Mouse (Mus musculus) lung, adult 18-20 months (tissue): ENCODE measurements around the gene Zfand3.

Experiments
- DNase-seq, 2 experiments: peaks; one replicate each; pipeline ENCODE4 v3.0.0; 2022; ENCODE audit warnings: mixed read lengths in 2 of 2

Zfand3 gene

GRCm38 (mm10) chr17:30195591-30196183, 191.2 kb downstream of the Zfand3 start:
- DNase-seq = peak in 1 of 2 experiments; percentile 2

GRCm38 (mm10) chr17:30196401-30197279, 192.1 kb downstream of the Zfand3 start:
- peak in 1 of 2 experiments; percentile 5 for DNase-seq

- DNase-seq = peak in 1 of 2 experiments; percentile 9
These were observed 192.9 kb downstream of the Zfand3 start for GRCm38 (mm10) chr17:30197280-30198030.

DNA sequence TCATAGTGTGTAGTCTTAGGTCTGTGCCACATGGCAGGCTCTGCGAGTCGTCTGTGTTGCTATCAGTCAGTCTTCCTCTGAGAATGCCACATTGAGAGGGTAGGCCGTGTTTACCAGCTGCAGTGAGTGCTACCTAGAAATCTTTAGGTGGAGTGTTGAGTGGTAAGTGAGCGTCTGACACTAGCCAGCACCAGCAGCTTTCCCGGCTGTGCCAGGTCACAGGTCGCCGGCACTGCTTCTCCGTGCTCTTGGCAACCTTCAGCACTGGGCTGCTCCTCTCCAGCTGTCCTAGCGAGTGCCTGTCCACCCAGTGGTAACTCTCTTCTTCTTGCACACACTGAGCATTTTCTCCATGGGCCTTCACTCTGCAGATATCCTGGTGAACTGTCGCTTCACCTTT, 193.9 kb downstream of the Zfand3 start:
- DNase-seq = no peak

DNA sequence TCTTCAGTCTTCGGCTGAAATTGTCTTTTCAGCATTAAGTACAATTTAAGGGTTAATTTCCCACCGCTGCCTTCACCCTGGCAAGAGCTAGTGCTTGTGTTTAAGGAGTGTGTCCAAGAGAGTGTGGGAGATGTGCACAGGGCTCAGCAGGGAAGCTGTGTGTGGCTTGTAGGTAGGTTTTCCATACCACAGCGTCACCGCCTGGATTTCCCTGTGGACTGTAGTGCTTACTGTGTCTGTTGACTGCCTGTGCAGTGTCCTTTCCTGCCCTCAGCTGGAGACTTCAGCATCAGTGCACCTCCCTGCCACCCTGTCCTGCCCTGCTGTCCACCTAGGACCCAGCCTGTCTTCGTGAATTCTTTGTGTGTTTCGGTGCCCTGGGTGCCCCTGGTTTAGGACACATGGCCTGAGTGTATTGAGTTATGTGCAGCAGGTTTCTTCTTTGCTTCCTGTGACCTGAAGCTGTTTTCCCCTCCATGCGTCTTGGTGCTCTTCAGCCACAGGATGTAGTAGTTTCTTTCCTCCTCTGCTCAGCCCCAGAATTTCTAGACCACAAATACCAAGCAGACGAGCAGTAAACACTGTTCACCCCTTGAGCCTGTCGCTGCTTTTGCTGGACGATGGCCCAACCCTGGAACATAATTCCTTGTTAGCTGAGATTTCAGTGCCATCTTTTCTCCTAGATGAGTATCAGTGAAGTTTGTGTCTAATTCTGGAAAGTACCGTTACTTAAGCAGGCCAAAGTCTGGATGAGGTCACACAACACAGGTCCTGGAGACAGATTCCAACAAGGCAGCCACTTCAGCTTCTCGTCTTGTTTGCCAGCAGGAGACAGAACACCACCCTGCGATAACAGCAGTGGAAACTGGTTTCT, 195.1 kb downstream of the Zfand3 start:
- DNase-seq = no peak

DNA sequence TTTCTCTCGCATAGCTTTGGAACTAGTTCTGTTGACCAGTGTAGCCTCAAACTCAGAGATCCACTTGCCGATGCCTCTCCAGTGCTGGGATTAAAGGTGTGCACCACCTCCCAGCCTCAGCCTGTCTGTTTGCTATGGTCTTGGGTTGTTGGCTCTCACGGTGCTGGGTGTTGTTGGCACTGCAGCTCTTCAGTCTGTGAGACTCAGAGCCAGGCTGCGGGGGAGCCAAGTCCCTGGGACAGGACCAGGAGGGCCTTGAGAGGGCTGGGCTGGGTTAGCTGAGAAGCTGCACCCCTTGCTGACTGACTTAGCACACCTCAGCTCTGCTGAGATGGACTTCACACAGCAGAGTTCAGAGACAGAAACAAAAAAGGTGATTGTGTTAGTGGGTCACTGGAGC, 195.8 kb downstream of the Zfand3 start:
- no peak for DNase-seq

DNA sequence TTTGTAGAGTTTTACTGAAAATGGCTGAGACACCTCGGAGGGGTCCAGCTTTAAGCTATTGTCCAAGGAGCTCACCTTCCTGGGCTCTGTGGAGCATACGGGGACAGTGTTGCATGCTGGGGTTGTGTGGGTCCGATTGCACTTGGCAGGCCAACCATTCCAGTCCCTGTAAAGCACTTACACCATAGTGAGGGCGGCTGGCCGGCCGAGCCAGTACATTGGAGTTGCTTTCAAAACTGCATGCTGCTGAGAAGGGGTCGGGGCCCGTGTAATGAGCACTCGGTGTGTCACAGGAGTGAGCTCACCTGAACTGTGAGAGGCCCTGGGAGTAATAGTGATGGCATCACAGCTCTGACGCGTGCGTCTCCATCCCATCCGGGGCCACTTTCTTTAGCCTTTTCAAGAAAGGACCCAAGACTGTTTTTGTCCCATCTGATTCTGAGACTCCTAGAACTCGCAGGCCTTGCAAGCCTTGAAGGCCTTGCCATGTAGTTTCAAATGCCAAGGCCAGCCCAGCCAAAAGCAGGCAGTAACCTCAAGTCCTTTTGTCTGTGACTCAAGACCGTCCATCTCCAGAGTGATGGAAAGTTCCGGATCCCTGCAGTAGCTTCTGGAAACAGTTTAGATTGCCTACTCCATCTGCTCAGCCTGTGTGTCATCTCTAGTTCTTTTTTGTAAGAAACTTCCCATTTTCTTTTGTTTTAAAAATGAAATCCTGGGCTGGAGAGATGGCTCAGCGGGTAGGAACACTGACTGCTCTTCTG, 200.7 kb downstream of the Zfand3 start:
- no peak for DNase-seq

DNA sequence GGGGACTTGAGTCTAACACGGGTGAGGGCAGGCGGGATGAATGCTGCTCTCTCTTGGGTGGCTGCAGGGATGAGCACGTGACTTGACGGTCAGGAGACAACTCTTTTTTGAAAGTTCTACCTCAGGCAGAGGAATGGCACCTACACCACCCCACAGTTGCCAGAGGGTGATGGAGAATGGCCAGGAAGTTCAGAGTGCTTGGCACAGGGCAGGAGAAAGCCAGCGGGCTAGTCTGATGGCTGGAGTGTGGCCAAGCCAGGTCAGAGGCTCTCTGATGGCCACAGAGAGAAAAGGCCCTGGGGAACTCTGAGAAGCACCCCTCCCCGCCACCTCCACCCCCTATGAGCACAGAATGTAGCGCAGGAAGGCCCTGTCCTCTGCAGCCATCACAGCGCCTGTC, 205.7 kb downstream of the Zfand3 start:
- no peak for DNase-seq

- DNase-seq = no peak
These were observed 206.4 kb downstream of the Zfand3 start for GRCm38 (mm10) chr17:30210936-30211335.

DNA sequence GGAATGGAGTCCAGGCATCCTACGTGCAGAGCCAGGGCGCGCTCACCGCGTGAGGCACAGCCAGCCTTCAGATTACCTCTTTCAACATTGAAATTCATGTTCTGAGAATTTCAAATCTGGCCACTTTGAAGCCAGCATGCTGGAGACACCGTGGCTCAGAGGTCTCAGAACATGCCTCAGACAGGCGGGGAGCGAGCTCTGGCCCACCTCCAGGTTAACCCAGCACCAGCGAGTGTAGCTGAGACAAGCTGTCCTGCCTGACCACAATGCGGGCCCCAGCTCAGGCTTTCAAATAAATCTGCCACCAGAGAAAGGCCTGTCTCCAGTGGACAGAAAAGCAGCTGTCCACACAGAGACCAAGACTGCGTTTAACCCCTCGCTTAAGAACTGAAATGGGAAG, 208.1 kb downstream of the Zfand3 start:
- DNase-seq = no peak

DNA sequence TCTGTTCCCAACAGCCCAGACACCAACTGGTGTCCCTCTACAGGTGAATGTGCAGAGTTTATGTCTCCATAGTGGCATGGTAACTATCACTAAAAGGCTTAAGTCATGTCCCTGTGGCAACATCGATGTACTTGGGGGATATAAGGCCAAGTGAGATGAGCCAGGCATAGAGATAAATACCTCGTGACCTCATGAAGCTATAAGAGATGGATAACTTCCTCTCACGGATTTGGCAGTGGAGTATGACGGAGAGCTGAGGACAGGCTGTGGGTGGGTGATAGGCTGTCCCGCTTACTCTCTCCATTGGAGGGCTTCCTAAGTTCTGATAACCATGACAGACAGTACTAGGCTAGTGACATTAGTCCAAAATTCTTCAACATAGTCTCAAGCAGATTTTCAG, 208.8 kb downstream of the Zfand3 start:
- DNase-seq = no peak

DNA sequence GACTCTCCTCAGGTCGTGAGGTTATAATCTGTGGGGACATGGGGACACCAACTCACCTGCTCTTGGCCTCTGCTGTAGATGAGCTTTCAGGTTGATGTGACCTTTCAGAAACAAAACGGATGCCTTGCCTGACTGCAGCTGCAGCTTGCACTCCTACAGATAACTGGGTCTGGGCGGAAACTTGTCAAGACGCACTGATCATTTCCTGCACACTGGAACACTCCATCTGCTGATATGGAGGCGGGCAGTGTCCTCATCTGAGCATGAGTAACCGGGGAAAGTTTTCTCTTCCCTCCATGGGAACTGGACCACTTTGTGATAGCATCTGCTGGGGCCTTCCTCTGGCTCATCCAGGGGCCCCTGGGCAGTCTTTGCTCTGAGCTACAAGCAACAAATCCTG, 209.9 kb downstream of the Zfand3 start:
- DNase-seq = no peak

DNA sequence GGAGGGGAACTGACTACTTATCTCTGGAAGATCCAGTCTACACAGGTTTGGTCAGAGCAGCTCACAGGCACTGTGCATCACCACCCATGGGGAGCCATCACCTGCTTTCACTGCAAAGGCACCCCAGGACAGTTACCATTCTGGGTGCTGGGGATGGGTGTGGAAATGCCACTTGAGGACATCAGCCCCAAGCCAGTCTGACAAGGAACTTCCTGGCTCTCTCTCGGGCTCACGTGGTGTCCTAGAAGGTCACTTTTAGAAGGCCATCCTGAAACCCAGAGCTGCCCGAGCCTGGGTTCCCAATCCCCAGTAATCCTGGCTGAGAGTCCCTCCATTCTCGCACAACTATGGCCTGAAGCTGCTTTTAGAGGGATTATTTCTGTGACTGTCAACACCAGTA, 211.2 kb downstream of the Zfand3 start:
- no peak for DNase-seq

DNA sequence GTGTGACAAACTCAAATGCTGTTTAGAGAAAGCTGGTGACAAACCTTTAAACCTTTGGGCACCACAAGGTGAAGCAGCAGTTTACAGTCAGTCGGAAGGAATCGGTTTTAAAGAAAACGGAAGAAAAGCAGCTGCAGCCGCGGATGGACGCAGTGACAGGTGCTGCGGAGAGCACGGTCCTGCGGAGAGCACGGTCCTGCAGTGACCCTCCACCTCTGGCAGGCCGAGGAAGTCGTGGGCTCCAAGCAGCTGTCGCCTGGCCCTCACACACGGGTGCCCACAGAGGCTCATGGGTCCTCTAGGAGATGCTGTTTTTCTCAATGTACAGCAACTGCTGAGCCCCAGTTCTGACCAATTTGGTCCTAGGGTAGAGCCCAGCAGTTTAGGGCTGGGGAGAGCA, 217.1 kb downstream of the Zfand3 start:
- DNase-seq = no peak

- DNase-seq = no peak
These were observed 217.8 kb downstream of the Zfand3 start for GRCm38 (mm10) chr17:30222361-30222760.

- no peak for DNase-seq
These were observed 218.3 kb downstream of the Zfand3 start for GRCm38 (mm10) chr17:30222837-30223236.

- no peak for DNase-seq
These were observed 220.7 kb downstream of the Zfand3 start for GRCm38 (mm10) chr17:30225030-30225740.

DNA sequence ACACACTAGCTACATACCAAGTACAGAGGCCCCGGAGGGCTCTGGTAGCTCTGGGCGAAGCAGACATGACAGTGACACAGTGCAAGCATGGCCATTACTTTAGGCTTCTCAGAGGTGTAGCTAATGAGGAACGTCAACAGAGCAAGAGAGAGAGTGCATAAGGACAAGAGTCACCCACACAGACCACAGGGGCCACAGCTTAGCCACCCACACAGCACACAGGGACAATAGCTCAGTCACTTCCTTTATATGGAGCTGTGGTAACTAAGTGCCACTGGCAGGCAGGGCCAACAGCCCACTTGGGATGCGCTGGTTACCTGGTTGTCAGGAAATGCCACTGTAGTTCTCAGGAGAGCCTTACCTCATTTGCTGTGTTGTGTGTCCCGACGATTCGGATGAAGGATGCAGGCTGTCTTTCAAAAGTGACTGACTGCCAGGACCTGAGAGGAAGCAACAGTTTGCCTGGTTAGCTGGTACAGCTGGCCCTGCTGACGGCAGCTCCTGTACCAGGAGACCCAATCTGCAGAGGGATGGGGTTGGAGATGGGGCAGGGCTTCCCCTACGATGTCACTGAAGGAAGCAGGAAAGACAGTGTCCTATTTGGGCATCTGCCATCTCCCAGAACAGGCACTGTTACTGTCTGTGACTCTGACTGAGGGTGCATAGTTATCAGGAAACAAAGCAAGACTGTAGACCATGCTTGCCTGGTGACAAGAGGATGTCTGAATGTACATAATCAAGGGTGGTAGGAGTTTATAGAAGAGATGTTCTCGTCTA, 224.1 kb downstream of the Zfand3 start:
- DNase-seq = no peak

DNA sequence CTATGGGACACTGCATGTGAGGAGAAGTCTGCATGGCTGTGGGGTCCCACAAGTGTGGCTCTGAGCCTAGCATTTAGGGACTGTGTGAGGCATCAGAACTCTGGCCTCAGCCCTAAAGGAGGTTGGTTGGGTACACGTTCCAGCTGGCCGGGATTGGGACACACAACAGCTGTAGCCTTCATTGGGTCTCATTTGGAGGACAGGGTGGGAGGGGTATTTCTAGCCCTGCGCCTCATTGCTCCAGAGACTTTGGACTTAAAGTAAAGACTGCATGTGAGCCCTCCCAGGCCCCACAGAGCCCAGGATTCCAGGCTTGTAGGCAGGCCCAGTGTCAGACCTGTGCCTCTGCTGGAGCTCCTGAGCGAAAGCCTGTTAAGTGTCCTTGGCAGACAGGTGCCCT, 225.9 kb downstream of the Zfand3 start:
- peak; percentile 19 to 47 for DNase-seq

GRCm38 (mm10) chr17:30231483-30231882, 226.9 kb downstream of the Zfand3 start:
- DNase-seq = no peak
